Mouse (Mus musculus): ENCODE results near the gene Coq7.

GRCm38 (mm10) chr7:118571350-118571749 is 38.2 kb upstream of the Coq7 start:
- no peak for TF ChIP-seq CTCF (IDR thresholded peaks at IDR 0.05; ENCODE audit: extremely low read depth, insufficient read length, insufficient replicate concordance, low read depth, low read length)
- no peak for TF ChIP-seq POLR2A (IDR thresholded peaks at IDR 0.05; ENCODE audit: low read depth, low read length)
